Mouse (Mus musculus) cerebellum, postnatal 25 days (tissue): Measurements from ENCODE around the gene Plaa.

Experiments
- DNase-seq, 2 experiments: peaks; one replicate each; pipeline ENCODE4 v3.0.0; 2021; ENCODE audit warnings: mixed read lengths in 2 of 2

The Plaa gene

GRCm38 (mm10) chr4:94554955-94555494 lies 48.0 kb downstream of the Plaa start:
- DNase-seq, result no peak

- DNase-seq, result no peak
These were observed 58.7 kb downstream of the Plaa start for GRCm38 (mm10) chr4:94544321-94544720.

- no peak for DNase-seq
These were observed 60.0 kb downstream of the Plaa start for GRCm38 (mm10) chr4:94543041-94543440.

GRCm38 (mm10) chr4:94533205-94533604 lies 69.8 kb downstream of the Plaa start:
- no peak for DNase-seq

GRCm38 (mm10) chr4:94529448-94529847 lies 73.6 kb downstream of the Plaa start:
- DNase-seq, result no peak

GRCm38 (mm10) chr4:94523321-94523720 lies 79.7 kb downstream of the Plaa start:
- DNase-seq, result no peak

- DNase-seq, result peak; percentile 36 to 72
These were observed 85.4 kb downstream of the Plaa start for GRCm38 (mm10) chr4:94517631-94518030.
